Mouse (Mus musculus) macrophage (primary cell): ENCODE data around the gene A530084C06Rik. TPM values are rescaled to one million over a fixed set of nuclear protein-coding genes. Genes with fewer than 3 reads are reported as not detected.

Experiments
- H3K27ac ChIP-seq: fragments of 350-480 bp; formaldehyde crosslinking; 2 replicates; pipeline ENCODE4 v1.9.0; 2021
- H3K36me3 ChIP-seq: fragments of 350-480 bp; formaldehyde crosslinking; 2 replicates; pipeline ENCODE4 v1.9.0; 2021; ENCODE audit errors: inconsistent target
- H3K4me3 ChIP-seq: fragments of 350-480 bp; formaldehyde crosslinking; 2 replicates; pipeline ENCODE4 v1.9.0; 2021; ENCODE audit errors: inconsistent target
- H3K79me2 ChIP-seq: fragments of 350-480 bp; formaldehyde crosslinking; 2 replicates; pipeline ENCODE4 v1.9.0; 2021; ENCODE audit errors: inconsistent target
- WGBS: methylation state at CpG from one replicate; pipeline ENCODE4 v1.1.7; 2026; ENCODE audit warnings: inconsistent platforms; ENCODE audit not compliant: missing documents; 5-methylcytosine and 5-hydroxymethylcytosine counted together
- polyA plus RNA-seq: library from polyadenylated mRNA; stranded (reverse); fragments of 250-400 nt; gene quantifications from 3 replicates; pipeline ENCODE4 v1.2.4, GENCODE M21; 2018; ENCODE audit warnings: inconsistent platforms
- total RNA-seq, 78 experiments: library from RNA; depleted of rRNA; stranded (reverse); fragments of 250-400 nt; gene quantifications; 1 replicate in 9 of 78; 2 replicates in 24 of 78; 3 replicates in 43 of 78; 4 replicates in 2 of 78; pipeline ENCODE4 v1.2.4; 2018; ENCODE audit warnings: inconsistent platforms in 56 of 78

A530084C06Rik gene
- not detected for total RNA-seq (2018; cell fraction: chromatin; rRNA removed)
- not detected for total RNA-seq (2018; cell fraction: cytosol; rRNA removed)
- not detected for total RNA-seq (2018; cell fraction: nucleus; rRNA removed)
- polyA plus RNA-seq = not detected in 3 replicates

DNA sequence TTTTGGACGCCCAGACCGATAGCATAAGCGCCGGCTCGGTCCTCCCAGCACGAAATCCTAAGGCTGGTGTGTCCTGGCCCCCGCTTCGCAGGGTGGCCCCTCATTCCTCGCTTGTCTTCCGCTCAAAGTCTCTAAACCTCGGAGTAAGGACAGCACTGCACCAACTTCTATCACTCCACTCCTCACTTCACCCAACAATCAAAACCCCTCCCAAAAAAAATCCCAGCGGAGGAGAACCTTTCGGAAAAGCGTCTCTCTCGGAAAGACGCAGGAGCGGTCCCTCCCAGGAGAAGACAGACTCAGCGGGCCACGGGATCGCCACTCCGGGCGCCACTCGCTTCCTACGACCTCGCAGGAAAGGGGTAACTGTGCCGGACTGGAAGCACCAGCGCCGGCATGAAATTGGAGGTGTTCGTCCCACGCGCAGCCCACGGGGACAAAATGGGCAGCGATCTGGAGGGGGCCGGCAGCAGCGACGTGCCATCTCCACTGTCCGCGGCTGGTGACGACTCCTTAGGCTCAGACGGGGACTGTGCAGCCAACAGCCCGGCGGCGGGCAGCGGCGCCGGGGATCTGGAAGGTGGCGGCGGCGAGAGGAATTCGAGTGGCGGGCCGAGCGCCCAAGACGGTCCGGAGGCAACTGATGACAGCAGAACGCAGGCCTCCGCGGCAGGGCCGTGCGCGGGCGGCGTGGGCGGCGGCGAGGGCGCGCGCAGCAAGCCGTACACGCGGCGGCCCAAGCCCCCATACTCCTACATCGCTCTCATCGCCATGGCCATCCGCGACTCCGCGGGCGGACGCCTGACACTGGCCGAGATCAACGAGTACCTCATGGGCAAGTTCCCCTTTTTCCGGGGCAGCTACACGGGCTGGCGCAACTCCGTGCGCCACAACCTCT, at the start of gene A530084C06Rik:
TSS of gene A530084C06Rik (minus strand) at position 813 of the 898 bp plus-strand sequence.
- H3K27ac ChIP-seq = no peak within 1 kb of the TSS
- no peak within 1 kb of the TSS for H3K4me3 ChIP-seq
- 2% methylated on average over 75 of the region's 88 CpGs for WGBS
- H3K79me2 ChIP-seq = no peaks in the 10 kb centered on the region
- H3K36me3 ChIP-seq = no peaks in the 10 kb centered on the region

DNA sequence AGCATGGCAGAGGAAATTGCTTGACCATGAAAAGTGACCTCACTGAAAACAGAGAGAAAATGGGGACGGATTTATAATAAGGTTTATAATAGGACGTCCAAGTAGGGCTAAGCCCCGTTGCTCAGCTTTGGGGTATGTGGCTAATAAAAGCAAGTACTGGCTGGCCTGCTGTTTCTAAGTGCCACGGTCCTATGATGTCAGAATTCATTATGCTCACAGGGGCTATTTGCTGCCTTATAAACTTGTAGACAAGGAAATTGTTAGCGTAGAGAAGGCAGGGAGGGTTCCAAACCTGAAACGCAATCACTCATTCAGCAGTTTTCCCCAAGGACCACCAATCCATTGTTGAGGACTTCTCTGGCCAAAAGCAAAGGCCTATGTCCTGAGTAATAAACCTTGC, 44.8 kb upstream of the A530084C06Rik start:
- no peak overlapping the region for H3K27ac ChIP-seq
- WGBS = 91% methylated on average over 6 of the region's 6 CpGs

DNA sequence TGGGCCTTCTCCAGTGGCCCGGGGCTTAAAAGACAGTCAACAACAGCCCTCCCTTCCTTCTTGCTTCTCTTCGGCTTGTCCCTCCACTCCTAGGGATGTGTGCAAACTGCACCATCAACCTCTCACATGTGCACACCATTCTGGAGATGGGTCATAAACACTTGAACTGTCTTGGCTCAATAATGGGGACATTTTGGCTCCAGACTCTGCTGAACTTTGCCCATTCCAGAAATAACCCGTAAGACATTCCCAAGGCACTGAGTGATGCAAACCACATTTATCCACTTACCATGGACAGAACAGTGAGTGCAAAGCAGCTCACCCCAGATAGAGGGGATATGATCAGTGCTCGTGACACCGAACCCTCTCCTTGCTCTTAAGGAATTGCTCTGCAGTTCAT, 40.4 kb upstream of the A530084C06Rik start:
- Histone ChIP-seq H3K79me2 (no peaks in the 10 kb centered on the region), H3K36me3 (no peaks in the 10 kb centered on the region), H3K27ac (no peak overlapping the region), H3K4me3 (no peak overlapping the region)
- WGBS = 91% methylated on average over 5 of the region's 5 CpGs

More for the DNA sequence above, 44.8 kb upstream of the A530084C06Rik start:
- H3K36me3 ChIP-seq = no peaks in the 10 kb centered on the region
- no peaks in the 10 kb centered on the region for H3K79me2 ChIP-seq
- H3K4me3 ChIP-seq = no peak overlapping the region

DNA sequence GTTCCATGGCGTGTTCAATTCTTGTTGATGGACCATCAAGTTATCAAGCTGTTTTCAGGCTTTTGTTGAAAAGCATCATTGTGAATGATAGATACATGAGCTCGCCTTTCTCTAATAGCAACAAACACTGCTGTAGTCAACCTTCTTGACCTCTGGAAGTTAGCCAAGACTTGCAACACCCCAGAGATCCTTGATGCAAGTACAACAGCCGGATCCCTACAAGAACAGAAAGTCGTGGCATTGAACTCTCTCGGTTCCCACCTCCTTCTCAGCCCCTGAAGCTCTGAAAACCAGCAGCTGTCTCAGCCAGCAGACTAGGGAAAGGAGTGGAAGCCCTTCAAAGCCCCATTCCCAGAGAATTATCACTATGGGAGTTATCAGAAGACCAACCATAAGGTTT, 28.2 kb upstream of the A530084C06Rik start:
- Histone ChIP-seq H3K4me3 (no peak overlapping the region), H3K27ac (no peak overlapping the region), H3K36me3 (no peaks in the 10 kb centered on the region), H3K79me2 (no peaks in the 10 kb centered on the region)
- WGBS = 79% methylated on average over 5 of the region's 5 CpGs

DNA sequence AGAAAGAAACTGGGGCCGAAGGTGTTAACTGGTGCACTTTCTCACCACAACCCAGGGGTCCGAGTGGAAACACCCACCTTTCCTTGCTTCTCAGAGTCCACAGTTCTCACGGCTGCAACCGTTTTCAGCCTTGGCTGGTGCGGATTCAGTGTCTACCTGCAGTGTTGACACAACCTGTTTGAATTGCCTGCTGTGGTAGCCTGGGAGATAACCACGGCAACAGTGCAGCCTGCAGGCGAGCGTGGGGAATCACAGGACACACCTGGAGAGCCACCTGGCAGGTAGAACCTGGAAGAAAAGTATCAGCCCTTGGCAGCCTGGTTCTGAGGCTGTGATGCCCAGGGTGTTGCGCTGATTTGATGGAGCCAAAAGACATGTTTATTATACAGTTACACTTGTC, 20.7 kb upstream of the A530084C06Rik start:
- 62% methylated on average over 9 of the region's 9 CpGs for WGBS
- Histone ChIP-seq H3K36me3 (no peaks in the 10 kb centered on the region), H3K4me3 (no peak overlapping the region), H3K79me2 (no peaks in the 10 kb centered on the region), H3K27ac (no peak overlapping the region)

GRCm38 (mm10) chr13:31578389-31578788, 19.3 kb upstream of the A530084C06Rik start:
- 88% methylated on average over 10 of the region's 10 CpGs for WGBS
- H3K27ac ChIP-seq = no peak overlapping the region
- no peak overlapping the region for H3K4me3 ChIP-seq
- no peaks in the 10 kb centered on the region for H3K79me2 ChIP-seq
- H3K36me3 ChIP-seq = no peaks in the 10 kb centered on the region

GRCm38 (mm10) chr13:31577576-31577975, 18.4 kb upstream of the A530084C06Rik start:
- no peaks in the 10 kb centered on the region for H3K36me3 ChIP-seq
- no peak overlapping the region for H3K27ac ChIP-seq
- H3K79me2 ChIP-seq = no peaks in the 10 kb centered on the region
- no peak overlapping the region for H3K4me3 ChIP-seq
- 44% methylated on average over 6 of the region's 6 CpGs for WGBS

DNA sequence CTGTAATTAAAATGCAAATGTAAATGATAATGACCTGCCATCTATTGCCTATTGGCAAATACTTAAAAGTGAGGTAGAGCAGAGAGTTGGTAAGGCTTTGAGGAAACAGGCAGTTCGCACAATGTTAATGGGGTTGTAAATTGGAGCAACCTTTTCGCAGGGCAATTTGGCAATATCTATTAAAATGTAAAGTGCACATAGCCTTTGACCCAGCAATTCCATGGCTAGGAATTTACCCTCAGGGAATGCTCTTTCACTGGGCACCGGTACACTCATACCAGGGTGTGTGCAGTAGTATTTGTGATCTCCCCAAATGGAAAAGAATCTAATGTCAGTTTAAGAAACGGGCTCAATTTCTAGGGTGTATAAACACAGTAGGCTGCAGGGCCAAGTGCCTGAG, 17.6 kb upstream of the A530084C06Rik start:
- H3K27ac ChIP-seq = no peak overlapping the region
- no peaks in the 10 kb centered on the region for H3K36me3 ChIP-seq
- no peak overlapping the region for H3K4me3 ChIP-seq
- 94% methylated on average over 4 of the region's 4 CpGs for WGBS
- H3K79me2 ChIP-seq = no peaks in the 10 kb centered on the region

- no peak overlapping the region for H3K27ac ChIP-seq
- no peak overlapping the region for H3K4me3 ChIP-seq
- no peaks in the 10 kb centered on the region for H3K79me2 ChIP-seq
- WGBS = 88% methylated on average over 3 of the region's 3 CpGs
- H3K36me3 ChIP-seq = no peaks in the 10 kb centered on the region
These were observed 15.5 kb upstream of the A530084C06Rik start for GRCm38 (mm10) chr13:31574627-31575026.

DNA sequence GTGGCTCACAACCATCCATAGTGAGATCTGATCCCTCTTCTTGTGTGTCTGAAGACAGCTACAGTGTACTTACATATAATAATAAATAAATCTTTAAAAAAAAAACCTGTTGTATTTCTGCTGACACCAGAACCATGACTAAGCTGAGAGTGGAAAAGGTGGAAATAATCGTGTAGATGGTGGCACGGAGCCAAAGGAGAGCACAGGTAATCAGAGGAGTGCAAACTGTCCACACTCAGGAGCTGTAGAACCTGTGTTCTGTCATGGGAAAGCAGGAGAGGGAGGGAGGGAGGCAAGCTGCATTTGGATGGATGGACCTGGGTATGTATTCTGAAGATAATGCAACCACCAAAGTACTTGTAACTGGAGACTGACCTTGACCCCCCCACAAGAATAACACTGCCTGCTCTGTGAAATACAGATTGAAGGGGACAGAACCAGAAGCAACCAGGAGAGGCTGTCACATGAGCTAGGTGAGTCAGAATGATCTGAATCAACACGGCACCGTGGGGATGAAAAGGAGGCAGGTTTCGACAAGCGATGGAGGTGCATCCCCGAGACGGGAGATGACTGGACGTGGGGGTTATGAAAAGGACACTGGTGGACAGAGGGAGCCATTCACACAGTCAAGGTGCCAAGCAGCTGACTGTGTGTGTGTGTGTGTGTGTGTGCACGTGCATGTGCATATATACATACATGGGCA, 13.8 kb upstream of the A530084C06Rik start:
- no peaks in the 10 kb centered on the region for H3K79me2 ChIP-seq
- no peak overlapping the region for H3K27ac ChIP-seq
- no peak overlapping the region for H3K4me3 ChIP-seq
- H3K36me3 ChIP-seq = no peaks in the 10 kb centered on the region
- WGBS = 89% methylated on average over 10 of the region's 10 CpGs

GRCm38 (mm10) chr13:31567617-31568294, 8.6 kb upstream of the A530084C06Rik start:
- no peak overlapping the region for H3K4me3 ChIP-seq
- 46% methylated on average over 6 of the region's 6 CpGs for WGBS
- H3K79me2 ChIP-seq = no peaks in the 10 kb centered on the region
- no peaks in the 10 kb centered on the region for H3K36me3 ChIP-seq
- no peak overlapping the region for H3K27ac ChIP-seq

GRCm38 (mm10) chr13:31567099-31567498, 8.0 kb upstream of the A530084C06Rik start:
- Histone ChIP-seq H3K27ac (no peak overlapping the region), H3K36me3 (no peaks in the 10 kb centered on the region), H3K79me2 (no peaks in the 10 kb centered on the region), H3K4me3 (no peak overlapping the region)
- WGBS = 82% methylated on average over 8 of the region's 8 CpGs

DNA sequence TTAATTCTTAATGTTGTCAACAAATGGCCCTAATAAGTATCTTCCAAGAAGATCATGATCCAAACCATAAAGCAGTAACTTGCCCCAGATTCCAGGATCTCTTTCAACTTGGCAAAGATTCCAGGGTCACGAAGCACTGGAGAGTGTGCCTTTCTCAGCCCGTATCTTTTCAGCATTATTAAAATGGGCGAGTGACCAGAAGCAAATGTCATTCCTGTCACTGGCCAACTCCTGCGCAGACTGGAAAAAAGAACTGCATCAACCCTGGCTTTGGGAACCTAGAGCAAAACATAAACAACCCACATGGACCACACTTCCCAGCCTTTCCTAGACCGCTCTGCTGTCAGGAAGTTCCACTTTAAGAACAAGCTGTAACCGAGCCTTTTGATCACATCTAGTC, 5.3 kb upstream of the A530084C06Rik start:
- H3K36me3 ChIP-seq = no peaks in the 10 kb centered on the region
- WGBS = 44% methylated on average over 6 of the region's 6 CpGs
- no peak overlapping the region for H3K27ac ChIP-seq
- no peaks in the 10 kb centered on the region for H3K79me2 ChIP-seq
- H3K4me3 ChIP-seq = no peak overlapping the region

GRCm38 (mm10) chr13:31559419-31560144, 449 bp upstream of the A530084C06Rik start:
- H3K79me2 ChIP-seq = no peaks in the 10 kb centered on the region
- whole genome bisulfite sequencing = 2% methylated on average over 79 of the region's 92 CpGs
- no peak overlapping the region for H3K27ac ChIP-seq
- H3K4me3 ChIP-seq = no peak overlapping the region
- H3K36me3 ChIP-seq = no peaks in the 10 kb centered on the region
